Mouse (Mus musculus) heart, adult 2 months (tissue): ENCODE data around the gene Sp4.

Experiments
- CTCF ChIP-seq: fragments of 200-600 bp; IDR thresholded peaks from 2 replicates; pipeline ENCODE4 v1.8.1; 2022; ENCODE audit warnings: antibody characterized with exemption, mild to moderate bottlenecking, moderate library complexity
- POLR2A ChIP-seq: fragments of 200-500 bp; IDR thresholded peaks from 2 replicates; pipeline ENCODE4 v1.6.1; 2011; ENCODE audit warnings: mild to moderate bottlenecking, low read depth, low read length, control low read depth; ENCODE audit not compliant: insufficient read depth

- TF ChIP-seq POLR2A (no peak), CTCF (no peak)
Measured at GRCm38 (mm10) chr12:118220062-118220461, 81.2 kb downstream of the Sp4 start.
